Comparison of ENCODE assay signal across 12 mouse cellular contexts in the genomic region with DNA sequence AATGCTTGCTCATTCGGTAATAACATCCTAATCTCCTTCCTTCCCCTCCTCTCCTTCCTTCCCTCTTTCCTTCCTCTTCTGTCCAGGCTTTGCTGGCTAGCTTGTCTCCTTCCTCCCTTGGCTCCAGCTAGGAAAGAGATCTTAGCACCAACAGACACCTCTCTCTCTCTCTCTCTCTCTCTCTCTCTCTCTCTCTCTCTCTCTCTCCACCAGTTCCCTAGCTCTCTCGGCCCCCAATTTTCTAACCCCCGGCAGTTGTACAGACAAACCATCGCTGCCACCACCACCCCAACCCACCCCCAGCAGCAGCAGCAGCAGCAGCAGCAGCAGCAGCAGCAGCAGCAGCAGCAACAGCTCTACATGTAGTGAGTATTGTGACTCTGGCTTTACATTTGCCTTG. TPM values are rescaled to one million over a fixed set of nuclear protein-coding genes. Genes with fewer than 3 reads are reported as not detected.
DNase-seq lines count a peak whose midpoint lies in the region; ATAC-seq and TF ChIP-seq lines count a peak whose summit lies in the region.
"Had no signal": no experiment of that assay in that cellular context is flagged by ENCODE, and none has a peak within 500 bp of the region (broad histone marks: within the 10 kb centered on the region; RNA-seq: fewer than 3 reads in every experiment).

No protein-coding gene starts in this region.

- ATAC-seq in limb, embryonic 15.5 days (ENCODE audit: insufficient number of reproducible peaks, low FRiP score, low TSS enrichment, low read depth) = no peak

- H3K4me2 ChIP-seq in limb, embryonic 15.5 days = 0 out of 2 replicates have a peak overlapping the region, but pooled peaks have one; percentile 10

- H3K27ac ChIP-seq in hindbrain, embryonic 10.5 days = peak overlapping the region; percentile 91
- no peak overlapping the region for H3K27ac ChIP-seq in limb, embryonic 15.5 days
- H3K27ac ChIP-seq: lung, embryonic 15.5 days had no signal

- TF ChIP-seq CTCF in E14TG2a.4 (conservative IDR thresholded peaks at IDR 0.05; ENCODE audit: low read length) = no peak

- no peaks in the 10 kb centered on the region for H3K36me3 ChIP-seq in E14TG2a.4 (ENCODE audit: insufficient read depth, low read length)
- no peaks in the 10 kb centered on the region for H3K36me3 ChIP-seq in hindbrain, embryonic 10.5 days
- H3K36me3 ChIP-seq in limb, embryonic 15.5 days = no peaks in the 10 kb centered on the region
- H3K36me3 ChIP-seq: lung, embryonic 15.5 days had no signal

- no peaks in the 10 kb centered on the region for H3K9me3 ChIP-seq in E14TG2a.4 (ENCODE audit: low read length)
- H3K9me3 ChIP-seq in hindbrain, embryonic 10.5 days = no peaks in the 10 kb centered on the region
- no peaks in the 10 kb centered on the region for H3K9me3 ChIP-seq in limb, embryonic 15.5 days
- H3K9me3 ChIP-seq: lung, embryonic 15.5 days had no signal

- peaks cover 51% of the 10 kb centered on the region for H3K27me3 ChIP-seq in E14TG2a.4 (ENCODE audit: insufficient read depth, low read length)
- peaks cover 64% of the 10 kb centered on the region for H3K27me3 ChIP-seq in hindbrain, embryonic 10.5 days (ENCODE audit: insufficient read depth, poor library complexity, severe bottlenecking)
- peaks cover 6% of the 10 kb centered on the region; the same call in 1 of the 2 replicates for H3K27me3 ChIP-seq in limb, embryonic 15.5 days

- H3K4me1 ChIP-seq in E14TG2a.4 (replicated peaks; ENCODE audit: low read depth, low read length) = peaks cover 66% of the 10 kb centered on the region
- H3K4me1 ChIP-seq in hindbrain, embryonic 10.5 days (replicated peaks) = peaks cover 40% of the 10 kb centered on the region
- peaks cover 9% of the 10 kb centered on the region; the same call in 1 of the 2 replicates for H3K4me1 ChIP-seq in limb, embryonic 15.5 days

- 11% methylated on average over 4 of the region's 4 CpGs for WGBS in hindbrain, embryonic 10.5 days
- 18% methylated on average over 4 of the region's 4 CpGs for WGBS in limb, embryonic 15.5 days

- no peak overlapping the region for H3K9ac ChIP-seq in limb, embryonic 15.5 days
- H3K9ac ChIP-seq: lung, embryonic 15.5 days had no signal

- peak; percentile 25 for DNase-seq in embryo, embryonic 11 days
- DNase-seq in embryo, embryonic 9.5 days (ENCODE audit: extremely low spot score) = no peak
- no peak for DNase-seq in hindbrain, embryonic 10.5 days (ENCODE audit: low spot score)
- no peak for DNase-seq in right cerebral cortex, postnatal 36 days (ENCODE audit: low spot score in 2 of 2)
- no peak for DNase-seq in spleen, postnatal 36 days (ENCODE audit: low spot score in 2 of 2)
- no peak for DNase-seq in gastrocnemius, postnatal 25 days
- DNase-seq: adrenal gland, postnatal 25 days; cerebellum, adult 11 months; kidney, adult 11 months had no signal

- H3K4me3 ChIP-seq in E14TG2a.4 (replicated peaks; ENCODE audit: low read length) = peak overlapping the region; percentile 35
- peak overlapping the region; percentile 26 for H3K4me3 ChIP-seq in hindbrain, embryonic 10.5 days
- no peak overlapping the region for H3K4me3 ChIP-seq in limb, embryonic 15.5 days
- H3K4me3 ChIP-seq: lung, embryonic 15.5 days had no signal

RNA-seq across cellular contexts. Expression of a gene that starts 57.0 kb away (rescaled TPM):
- polyA plus RNA-seq in hindbrain, embryonic 10.5 days (2016; fragmentation: Nextera tagmentation; extraction: Ambion mirVana) = 24.7 and 27.0 TPM in 2 replicates
- 0.26 and 0.36 TPM in 2 replicates for polyA plus RNA-seq in limb, embryonic 15.5 days (2015; fragmentation: Nextera tagmentation; extraction: Ambion mirVana)
- total RNA-seq in gastrocnemius, postnatal 25 days (2021) = not detected
- total RNA-seq: adrenal gland, postnatal 25 days had no signal
- polyA plus RNA-seq: lung, embryonic 15.5 days had no signal

Comparison
In these comparisons a context has a peak if more than half of its experiments do, and no peak if none do; other contexts are left out.
1. RNA of a gene that starts 57.0 kb away (polyA plus RNA-seq): 24.7 to 27.0 TPM in hindbrain, embryonic 10.5 days; 0.26 to 0.36 TPM in limb, embryonic 15.5 days; every median in the first group is over 10 times any median in the second.